Mouse (Mus musculus) heart, adult 2 months (tissue): ENCODE measurements around the gene Gga3.

Experiments
- CTCF ChIP-seq: fragments of 200-600 bp; IDR thresholded peaks from 2 replicates; pipeline ENCODE4 v1.8.1; 2022; ENCODE audit warnings: antibody characterized with exemption, mild to moderate bottlenecking, moderate library complexity
- EP300 ChIP-seq: fragments of 200-500 bp; IDR thresholded peaks from 2 replicates; pipeline ENCODE4 v1.6.1; 2011; ENCODE audit warnings: low read depth, low read length, control low read depth; ENCODE audit not compliant: insufficient read depth
- POLR2A ChIP-seq: fragments of 200-500 bp; IDR thresholded peaks from 2 replicates; pipeline ENCODE4 v1.6.1; 2011; ENCODE audit warnings: mild to moderate bottlenecking, low read depth, low read length, control low read depth; ENCODE audit not compliant: insufficient read depth

- TF ChIP-seq CTCF (peak; percentile 86), EP300 (no peak), POLR2A (no peak)
Measured at GRCm38 (mm10) chr11:115631505-115631890, 27.6 kb upstream of the Gga3 start.
